Mouse (Mus musculus) adrenal gland, postnatal 25 days (tissue): ENCODE measurements around the gene Reep6. TPM values are rescaled to one million over a fixed set of nuclear protein-coding genes. Genes with fewer than 3 reads are reported as not detected.
A peak's percentile ranks its signal among the peaks of the same experiment; 100 is the strongest.

Experiments used
- DNase-seq: peaks from one replicate; pipeline ENCODE4 v3.0.0; 2021; ENCODE audit warnings: mixed read lengths
- total RNA-seq: library from RNA; stranded (reverse); gene quantifications from 2 replicates; pipeline ENCODE4 v1.2.3, GENCODE M21; 2021

Gene Reep6
- total RNA-seq, 1 experiment from 2014 or later: 8.0 TPM

DNA sequence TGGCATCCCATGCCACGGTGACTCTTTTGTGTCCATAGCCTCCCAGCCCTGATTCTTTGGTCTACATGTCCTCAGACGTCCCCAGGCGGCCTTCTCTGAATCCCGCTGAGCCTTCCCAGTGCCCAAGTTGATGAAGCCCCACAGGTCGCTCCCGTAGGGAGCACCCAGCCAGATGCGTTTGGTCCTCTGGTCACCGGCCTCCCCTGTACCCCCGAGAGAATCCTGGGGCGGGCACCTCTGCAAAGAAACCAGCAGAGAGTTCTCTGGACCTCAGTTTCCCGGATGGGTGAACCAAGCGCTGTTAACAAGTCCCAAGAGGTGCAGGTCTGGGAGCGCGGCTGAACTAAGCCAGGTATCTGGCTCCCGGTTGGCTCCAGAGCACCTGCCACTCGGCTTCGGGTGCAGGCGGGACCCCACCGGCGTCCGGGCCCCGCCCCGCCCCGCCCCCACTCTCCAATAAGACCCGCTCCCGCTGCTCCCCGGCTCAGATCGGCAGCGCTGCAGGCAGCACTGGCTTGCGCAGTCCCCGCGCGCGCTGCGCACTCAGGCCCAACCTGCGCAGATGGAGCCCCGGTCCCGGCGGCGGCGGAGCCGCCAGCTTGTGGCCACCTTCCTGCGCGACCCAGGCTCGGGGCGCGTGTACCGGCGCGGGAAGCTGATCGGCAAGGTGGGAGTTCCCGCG lies 26.4 kb downstream of the Reep6 start, which contains the start of gene Plk5:
Gene Plk5, plus strand, starts transcription at position 459 of the 682 bp plus-strand sequence.
- DNase-seq: no peak

DNA sequence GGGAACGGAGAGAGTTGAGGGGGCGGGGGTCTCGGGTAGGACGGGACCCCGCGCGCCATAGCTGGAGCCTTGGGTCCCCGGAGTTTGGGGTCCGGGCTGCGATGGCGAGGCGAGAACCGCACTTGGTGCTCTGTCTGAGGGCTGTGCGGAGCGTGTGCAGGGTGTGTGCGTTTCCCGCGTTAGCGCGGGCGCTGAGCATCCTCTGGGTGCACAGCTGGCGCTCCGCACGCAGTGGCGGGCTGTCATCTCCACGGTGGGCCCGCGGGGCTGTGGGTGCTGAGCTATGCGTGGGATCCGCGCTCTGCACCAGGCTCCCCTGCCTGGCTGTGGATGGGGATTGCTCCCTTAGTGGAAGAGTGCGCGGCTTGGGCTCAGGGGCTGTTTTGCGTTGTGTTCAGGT lies 27.0 kb downstream of the Reep6 start:
- DNase-seq: no peak

DNA sequence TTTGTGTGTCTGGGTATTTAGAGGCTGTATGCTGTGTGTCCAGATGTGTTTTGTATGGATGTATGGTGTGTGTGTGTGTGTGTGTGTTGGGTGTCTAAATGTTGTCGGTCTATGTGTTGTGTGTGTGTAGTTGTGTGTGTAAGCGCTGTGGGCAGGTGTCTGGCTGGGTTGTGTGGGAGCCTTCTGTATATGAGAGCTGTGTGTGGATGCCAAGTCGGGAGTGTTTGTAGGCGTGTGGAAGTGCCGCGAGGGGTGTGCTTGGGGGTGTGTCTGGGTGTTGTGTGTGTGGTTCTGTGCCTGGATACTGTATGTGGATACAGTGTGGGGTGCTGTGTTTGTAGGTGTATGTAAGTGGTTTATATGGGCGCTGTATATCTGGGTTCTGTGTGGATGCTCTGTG lies 27.6 kb downstream of the Reep6 start:
- DNase-seq: no peak

DNA sequence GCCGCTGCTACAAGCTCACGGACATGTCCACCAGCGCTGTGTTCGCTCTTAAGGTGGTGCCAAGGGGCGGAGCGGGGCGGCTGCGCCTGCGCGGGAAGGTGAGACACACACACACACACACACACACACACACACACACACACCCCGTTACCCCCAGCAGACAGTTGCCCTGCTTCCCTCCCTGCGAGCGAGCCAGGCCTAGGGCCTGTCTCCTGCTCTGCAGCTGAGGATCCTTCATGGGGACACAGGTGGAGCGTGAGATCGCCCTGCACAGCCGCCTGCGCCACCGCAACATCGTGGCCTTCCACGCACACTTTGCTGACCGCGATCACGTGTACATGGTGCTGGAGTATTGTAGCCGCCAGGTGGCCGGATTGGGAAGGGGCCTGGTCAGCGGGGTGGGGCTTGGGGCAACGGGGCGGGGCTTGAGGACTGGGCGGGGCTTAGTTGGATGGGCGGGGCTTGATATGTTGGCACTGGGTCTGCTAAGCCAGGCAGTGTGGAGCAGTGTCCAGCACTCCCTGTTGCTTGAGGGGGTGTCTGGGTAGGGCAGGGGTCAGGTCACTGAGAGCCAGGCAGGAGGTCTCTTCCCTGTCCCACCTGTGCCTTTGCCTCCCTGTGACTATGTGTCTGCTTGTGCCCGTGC lies 28.4 kb downstream of the Reep6 start:
- peak; percentile 50 for DNase-seq

DNA sequence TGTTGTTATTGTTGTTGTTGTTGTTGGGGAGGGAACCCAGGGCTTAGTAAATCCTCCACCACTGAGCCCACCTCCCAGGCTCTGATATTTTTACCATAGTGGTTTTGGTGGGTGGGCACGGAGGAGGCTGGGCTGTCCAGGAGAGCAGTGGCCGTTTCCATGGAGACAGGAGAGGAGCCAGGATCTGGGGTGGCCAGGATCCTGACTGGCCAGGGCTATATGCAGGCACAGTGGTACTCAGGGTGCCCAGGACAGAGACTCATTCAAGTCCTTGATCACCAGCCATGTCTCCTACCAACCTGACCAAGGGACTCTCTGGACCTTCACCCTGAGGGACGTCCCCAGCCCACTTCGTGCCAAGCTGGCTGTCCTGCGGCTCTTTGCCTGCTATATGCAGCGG lies 34.0 kb downstream of the Reep6 start:
- no peak for DNase-seq

DNA sequence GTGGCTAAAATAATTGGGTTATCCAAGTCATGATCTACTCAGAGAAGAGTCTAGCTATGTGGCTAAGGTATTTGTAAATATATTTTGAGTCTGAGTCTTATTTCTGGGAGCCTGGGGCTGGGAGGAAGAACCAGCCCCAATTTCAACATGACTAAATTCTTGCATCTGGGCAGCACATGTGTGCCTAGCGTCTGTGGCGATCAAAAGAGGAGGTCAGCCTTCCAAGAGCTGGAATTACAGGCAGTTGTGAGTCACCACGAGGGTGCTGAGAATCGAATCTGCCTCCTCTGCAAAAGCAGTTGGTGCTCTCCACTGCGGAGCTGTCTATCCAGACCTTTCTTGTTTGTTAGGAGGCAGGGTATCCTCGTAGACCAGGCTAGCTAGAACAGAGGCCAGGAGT lies 36.0 kb downstream of the Reep6 start:
- DNase-seq: no peak

DNA sequence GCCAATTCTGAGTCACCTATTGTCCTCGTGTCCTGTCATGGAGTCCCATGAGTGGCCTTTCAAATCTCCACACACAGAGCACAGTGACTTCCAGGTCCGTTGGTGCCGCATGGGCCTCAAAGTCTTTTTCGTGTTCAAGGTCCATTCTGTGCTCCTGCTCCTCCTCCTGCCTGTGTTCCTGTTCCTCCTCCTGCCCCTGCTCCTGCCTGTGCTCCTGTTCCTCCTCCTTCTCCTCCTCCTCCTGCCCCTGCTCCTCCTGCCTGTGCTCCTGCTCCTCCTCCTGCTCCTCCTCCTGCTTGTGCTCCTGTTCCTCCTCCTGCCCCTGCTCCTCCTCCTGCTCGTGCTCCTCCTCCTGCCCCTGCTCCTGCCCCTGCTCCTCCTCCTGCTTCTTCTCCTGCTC lies 38.2 kb downstream of the Reep6 start:
- DNase-seq: no peak

DNA sequence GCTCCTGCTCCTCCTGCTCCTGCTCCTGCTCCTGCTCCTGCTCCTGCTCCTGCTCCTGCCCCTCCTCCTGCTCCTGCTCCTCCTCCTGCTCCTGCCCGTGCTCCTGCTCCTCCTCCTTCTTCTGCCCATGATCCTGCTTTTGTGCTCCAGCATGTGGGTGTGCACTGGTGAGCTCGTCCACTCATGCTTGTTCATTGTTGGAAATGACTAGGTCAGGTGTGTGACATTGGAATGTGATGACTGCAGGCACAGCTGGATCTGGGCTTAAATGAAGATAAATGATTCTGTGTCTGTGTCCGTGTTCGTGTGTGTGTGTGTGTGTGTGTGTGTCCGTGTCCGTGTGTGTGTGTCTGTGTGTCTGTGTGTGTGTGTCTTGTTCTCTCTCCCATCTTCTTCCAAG lies 38.6 kb downstream of the Reep6 start:
- no peak for DNase-seq

DNA sequence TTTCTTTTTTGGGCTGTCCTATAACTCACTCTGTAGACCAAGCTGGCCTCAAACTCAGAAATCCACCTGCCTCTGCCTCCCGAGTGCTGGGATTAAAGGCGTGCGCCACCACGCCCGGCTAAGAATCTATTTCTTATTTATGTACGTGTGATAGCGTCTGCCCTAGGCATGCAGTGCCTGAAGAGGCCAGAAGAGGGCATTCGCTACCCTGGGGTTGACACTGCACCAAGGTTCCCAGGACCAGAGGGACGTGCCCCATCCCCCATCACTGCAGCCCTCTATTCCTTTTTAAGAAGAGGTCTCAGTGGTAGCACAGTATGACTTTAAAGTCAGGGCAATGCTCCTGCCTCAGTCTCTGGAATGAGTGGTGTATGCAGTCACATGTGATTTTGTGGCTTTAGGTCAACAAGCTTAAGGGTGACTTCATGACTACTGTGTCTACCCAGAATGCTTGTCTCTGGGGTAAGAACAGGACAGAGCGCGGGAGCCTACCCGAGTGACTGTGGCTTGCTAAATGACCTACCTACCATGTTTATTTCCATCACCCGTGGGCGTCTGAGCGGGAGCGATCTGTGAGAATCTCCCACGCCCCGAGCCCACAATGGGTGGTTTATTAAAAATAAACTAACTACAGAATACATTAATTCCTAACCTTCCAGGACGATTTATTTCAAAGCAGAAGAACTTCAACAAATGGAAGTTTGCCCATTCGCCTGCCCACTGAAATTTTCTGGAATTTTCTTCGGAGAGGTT lies 40.4 kb downstream of the Reep6 start:
- DNase-seq: no peak

DNA sequence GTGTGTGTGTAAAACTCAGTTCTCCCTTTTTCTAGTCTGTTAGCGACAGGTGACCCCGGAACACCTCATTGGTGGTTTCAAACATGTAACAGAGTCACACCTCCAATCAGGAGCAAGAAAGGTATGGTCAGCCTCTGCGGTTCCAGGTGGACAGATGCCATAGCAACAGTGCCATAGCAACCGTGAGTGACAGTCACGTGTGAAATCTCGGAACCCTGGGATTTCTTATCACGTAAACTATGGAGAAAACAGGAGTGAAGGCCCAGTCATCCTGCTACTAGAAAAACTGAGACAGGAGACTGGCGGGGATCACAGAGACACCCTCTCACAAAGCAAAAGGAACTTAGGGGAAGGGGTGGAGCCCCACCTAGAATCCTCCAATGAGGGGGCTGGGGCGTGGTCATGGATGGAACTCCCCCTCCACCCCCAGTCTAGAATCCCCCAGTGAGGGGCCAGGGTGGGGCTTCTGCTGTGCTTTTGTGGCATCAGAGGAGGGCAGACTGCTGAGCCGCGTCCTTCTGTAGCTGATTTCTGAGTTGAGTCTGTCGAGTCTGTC lies 41.7 kb downstream of the Reep6 start:
- no peak for DNase-seq

DNA sequence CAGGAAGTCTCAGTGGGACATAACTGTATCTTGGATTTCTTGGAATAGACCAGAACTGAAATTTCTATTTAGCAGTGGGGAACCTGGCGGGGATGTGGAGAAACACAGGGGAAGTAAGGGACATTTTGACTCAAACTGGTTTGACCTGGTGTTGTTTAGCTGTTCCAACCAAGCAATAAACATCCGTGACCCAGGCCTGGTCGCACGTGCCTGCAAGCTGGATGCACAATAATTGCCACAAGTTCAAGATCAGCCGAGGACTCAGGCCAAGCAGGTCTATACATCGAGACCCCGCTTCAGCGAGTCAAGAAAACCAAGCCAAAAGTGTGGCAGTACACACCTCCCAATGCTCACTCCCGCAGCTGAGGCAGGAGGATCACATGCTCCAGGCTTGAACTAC lies 42.2 kb downstream of the Reep6 start:
- no peak for DNase-seq

DNA sequence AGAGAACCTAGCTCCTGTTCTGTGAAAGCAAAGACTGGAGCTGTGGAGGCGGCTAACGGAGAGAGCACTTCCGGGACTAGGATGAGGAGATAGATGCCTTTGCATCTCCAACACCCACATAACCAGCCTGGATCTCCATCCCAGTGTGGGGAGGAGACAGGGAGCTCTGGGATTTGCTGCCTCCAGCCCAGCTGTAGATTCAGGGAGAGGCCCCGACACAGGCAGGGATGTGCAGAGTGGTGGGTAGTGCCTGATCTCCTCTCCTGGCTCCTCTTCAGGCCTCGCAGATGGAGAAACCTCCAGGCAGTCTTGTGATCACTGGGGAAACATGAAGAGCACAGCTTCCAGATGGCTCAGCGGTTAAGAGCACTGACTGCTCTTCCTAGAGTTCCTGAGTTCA lies 43.0 kb downstream of the Reep6 start:
- DNase-seq: no peak

DNA sequence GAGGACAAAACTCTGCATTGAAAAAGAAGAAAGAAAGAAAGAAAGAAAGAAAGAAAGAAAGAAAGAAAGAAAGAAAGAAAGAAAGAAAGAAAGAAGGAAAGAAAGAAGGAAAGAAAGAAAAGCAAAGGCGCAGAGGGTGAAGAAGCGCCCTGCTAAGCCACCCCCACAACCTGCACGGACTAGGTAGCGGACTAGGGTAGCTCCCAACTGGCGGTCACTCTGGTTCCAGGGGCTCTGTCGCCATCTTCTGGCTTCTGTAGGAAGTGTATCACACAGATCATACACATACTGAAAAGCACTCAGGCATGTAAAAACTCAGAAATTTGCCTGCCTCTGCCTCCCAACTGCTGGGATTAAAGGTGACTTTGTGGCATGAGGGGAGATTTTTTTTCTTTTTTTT lies 44.3 kb downstream of the Reep6 start:
- DNase-seq: peak; percentile 71

DNA sequence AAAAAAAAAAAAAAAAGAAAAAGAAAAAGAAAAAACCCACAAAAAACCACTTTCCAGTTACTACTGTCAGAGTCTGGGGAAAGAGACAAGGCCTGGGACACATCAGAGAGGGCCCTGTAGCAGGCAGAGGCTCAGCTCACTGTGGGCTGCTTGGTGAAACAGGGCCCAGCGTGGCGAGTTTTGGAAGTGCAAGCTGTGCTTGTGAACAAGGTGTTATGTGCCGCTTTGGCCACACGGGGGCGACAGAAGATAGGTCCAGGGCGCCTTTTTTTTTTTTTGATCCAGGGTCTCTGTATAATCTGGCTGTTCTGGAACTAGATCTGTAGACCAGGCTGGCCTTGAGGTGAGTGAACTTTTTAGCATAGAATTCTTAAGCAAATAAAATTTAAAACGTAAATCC lies 46.4 kb downstream of the Reep6 start:
- DNase-seq: peak; percentile 93

DNA sequence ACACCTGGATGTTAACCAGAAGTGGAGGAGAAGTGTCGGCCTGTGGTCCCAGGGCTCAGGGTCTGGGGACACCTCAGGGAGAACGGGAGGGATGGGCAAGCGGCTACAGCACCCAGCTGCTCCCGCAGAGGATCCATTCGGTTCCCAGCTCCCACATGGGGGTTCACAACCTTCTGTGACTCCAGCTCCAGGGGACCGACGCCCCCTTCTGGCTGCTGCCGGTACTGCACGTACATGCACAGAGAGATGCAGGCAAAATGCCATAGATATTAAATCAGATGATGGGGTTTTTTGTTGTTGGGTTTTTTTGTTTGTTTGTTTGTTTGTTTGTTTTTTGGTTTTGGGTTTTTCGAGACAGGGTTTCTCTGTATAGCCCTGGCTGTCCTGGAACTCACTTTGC lies 48.0 kb downstream of the Reep6 start:
- no peak for DNase-seq

DNA sequence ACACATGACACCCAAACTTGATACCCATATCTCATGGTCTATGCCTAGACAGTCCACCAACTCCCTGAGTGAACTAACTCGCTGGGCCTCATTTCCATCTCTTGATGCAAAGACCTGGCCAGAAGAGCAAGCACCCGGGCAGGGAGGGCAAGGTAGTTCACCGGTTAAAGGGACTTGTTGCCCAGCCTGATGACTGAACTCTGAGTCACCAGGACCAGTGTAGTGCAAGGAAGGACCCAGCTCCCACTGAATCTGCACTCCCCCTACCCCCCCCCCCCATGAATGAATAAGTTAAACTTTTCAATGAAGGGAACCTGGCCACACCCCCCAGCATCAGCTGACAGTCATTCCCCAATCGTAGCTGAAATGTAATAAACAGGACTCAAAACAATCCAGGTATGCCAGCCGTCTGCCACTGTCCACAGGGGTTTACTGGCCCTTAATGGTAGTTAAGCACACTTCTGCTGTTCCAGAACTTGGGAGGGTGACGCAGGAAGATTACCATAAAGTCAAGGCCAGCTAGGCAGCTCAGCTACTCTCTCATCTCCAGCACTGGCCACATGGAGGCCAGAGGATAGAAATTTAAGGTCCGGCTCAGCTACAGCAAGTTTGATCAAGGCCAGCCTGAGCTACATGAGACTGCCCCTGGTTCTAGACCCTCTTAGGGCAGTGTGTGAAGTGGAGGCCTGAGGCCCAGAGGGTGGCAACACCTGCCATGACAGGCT lies 53.0 kb downstream of the Reep6 start:
- no peak for DNase-seq

DNA sequence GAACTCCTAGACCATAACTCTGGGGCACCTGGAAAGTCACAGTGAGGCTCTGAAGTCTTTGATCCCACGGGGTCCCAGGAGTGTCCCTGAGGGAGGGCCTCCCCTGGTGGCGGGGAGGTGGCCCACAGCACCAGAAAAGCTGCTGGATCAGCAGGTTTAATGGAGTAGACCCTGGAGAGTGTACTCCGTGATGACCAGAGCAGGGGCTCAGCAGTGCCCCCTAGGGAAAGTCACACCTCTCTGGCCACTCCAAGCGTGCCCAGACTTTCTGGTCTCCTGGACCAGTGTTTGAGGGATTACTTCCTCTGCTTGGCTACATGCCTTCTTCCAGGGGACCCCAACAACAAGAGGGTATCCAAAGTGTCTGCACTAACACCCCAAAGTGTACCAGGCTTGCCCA lies 53.7 kb downstream of the Reep6 start:
- DNase-seq: no peak

DNA sequence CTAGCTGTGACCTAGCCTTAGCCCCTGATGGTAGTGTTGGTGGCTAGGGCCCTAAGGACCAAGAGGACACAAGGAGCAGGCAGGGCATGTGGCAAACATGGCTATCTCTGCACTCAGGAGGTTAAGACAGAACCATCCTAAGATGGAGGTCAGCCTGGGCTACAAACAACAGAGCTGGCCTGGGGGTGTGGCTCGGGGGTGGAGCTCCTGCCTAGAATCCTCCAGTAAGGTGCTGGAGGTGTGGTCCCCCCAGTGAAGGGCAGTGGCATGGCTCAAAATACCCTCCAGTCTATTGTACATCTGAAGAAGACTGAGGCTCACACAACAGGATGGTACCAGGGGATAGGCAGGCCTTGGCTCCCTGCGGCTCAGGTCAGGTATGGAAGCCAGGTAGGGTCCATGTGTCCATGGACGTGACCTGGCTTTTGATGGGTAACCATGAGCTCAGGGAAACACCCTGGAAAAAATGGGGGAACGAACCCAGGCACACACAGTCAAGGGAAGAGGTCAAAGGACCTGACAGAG lies 54.4 kb downstream of the Reep6 start:
- DNase-seq: no peak

DNA sequence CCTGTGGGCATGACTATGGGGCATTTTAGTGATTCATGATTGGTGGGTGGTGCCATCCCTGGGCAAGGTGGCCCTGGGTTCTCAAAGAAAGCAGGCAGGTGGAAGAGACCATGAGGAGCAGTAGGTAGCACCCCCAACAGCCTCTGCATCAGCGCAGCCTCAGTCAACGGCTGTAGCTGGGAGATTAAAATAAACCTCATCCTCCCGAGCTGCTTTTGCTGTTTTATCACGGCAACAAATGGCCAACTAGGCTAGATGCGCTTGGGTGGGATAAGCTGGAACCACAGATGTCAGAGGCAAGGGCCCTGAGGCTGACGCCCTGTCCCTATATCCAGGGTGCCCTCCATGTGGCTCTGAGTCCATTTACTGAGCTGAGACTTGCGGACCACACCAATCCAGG lies 55.0 kb downstream of the Reep6 start:
- DNase-seq: no peak

DNA sequence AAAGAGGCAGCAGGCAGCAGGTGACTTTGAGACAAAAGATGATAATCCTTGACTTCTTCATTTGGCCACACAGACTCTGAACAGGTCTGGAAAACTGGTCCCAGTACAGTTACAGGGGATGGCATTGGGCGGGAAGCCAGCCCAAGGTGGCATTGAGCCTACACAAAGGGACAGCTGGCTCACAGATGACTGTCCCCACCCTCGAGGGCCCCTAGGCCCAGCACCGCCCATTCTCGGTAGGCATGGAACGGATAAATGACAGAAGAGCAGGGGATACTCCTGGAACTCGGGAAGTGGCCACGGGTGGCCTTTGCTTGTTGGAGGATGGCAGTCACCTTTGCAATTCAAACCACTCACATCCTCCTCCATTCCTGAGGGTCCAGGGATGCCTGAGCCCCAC lies 55.6 kb downstream of the Reep6 start:
- peak; percentile 53 for DNase-seq
